Mouse (Mus musculus): ENCODE measurements at regions not wholly inside any gene's neighbourhood (a gene's known extent, or its start where the extent isn't known, plus 50 kb on each side); places are given as distances from the start of the nearest gene placed in this dataset.

GRCm38 (mm10) chr4:52726625-52727297 is 87.6 kb upstream of the Olfr275 start:
- peak; percentile 97 for TF ChIP-seq CTCF (IDR thresholded peaks at IDR 0.05; ENCODE audit: low read depth, low read length)
- TF ChIP-seq POLR2AphosphoS5 (IDR thresholded peaks at IDR 0.05; ENCODE audit: insufficient replicate concordance, low read depth, low read length): no peak
- TF ChIP-seq GATA1 (IDR thresholded peaks at IDR 0.05; ENCODE audit: borderline replicate concordance, low read length): no peak
- no peak for TF ChIP-seq TAL1 (conservative IDR thresholded peaks at IDR 0.05; ENCODE audit: low read depth, low read length)
